Comparison of ENCODE assay signal across 9 mouse cellular contexts in the genomic region with DNA sequence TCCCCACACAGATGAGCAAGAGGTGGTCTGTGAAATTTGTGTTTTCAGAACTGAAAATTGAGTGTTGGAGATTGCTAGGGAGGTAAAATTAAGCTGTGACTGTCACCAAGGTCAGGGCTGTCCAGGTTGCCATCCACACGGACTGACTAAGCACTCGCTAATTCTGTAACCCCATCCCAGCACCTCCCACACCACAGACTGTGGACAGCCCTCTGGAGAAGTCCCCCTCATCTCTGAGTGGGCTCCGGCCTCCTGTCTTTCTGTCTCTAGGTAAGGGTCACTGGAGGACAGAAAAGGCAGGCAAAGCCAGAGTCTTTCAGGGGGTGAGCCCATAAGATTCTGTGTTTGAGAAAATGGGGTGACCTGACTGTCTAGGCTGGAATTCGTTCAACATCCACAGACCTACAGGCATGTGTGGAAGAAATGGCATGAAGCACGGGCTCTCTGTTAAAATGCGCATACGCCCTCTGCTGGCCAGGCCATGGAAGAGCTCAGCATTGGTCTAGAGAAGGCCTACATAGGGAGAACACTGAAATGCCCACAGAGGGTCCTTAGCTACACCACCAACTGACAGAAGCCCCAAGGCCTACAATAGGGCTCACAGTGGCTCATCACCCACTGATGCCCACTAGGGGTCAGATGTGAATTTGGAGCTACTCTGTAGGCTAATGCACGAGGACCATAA. TPM values are rescaled to one million over a fixed set of nuclear protein-coding genes. Genes with fewer than 3 reads are reported as not detected.
DNase-seq lines count a peak whose midpoint lies in the region; ATAC-seq lines count a peak whose summit lies in the region.
"Had no signal": no experiment of that assay in that cellular context is flagged by ENCODE, and none has a peak within 500 bp of the region (broad histone marks: within the 10 kb centered on the region; RNA-seq: fewer than 3 reads in every experiment).

No protein-coding gene starts in this region.

- no peak overlapping the region for H3K9ac ChIP-seq in hindbrain, embryonic 15.5 days

- no peaks in the 10 kb centered on the region for H3K4me1 ChIP-seq in hindbrain, embryonic 15.5 days (replicated peaks)

- 32% methylated on average over 8 of the region's 8 CpGs for WGBS in hindbrain, embryonic 15.5 days

- no peak overlapping the region for H3K27ac ChIP-seq in hindbrain, embryonic 15.5 days (replicated peaks)

- no peak overlapping the region for H3K4me3 ChIP-seq in hindbrain, embryonic 15.5 days
- H3K4me3 ChIP-seq: myocyte had no signal

- peak; percentile 90 for ATAC-seq in frontal cortex, adult (ENCODE audit: low TSS enrichment)
- peak; percentile 82 for ATAC-seq in hindbrain, embryonic 15.5 days (ENCODE audit: low FRiP score, low read depth)

- peak; percentile 77 for DNase-seq in R1 (ENCODE audit: low read depth, low spot score)
- peak; percentile 79 for DNase-seq in cerebellum, adult 8-10 months
- peak; percentile 61 to 89 for DNase-seq in layer of hippocampus, postnatal 25 days (ENCODE audit: extremely low spot score in 1 of 2, low spot score in 1 of 2)
- DNase-seq in lung, postnatal 4 days: peak; percentile 62 to 72
- peak; percentile 83 for DNase-seq in right cerebral cortex, adult 18-20 months
- peak; percentile 49 to 68 for DNase-seq in urinary bladder, postnatal 4 days (ENCODE audit: low spot score in 2 of 2)

- H3K27me3 ChIP-seq in hindbrain, embryonic 15.5 days: no peaks in the 10 kb centered on the region

- H3K9me3 ChIP-seq in hindbrain, embryonic 15.5 days: no peaks in the 10 kb centered on the region

- H3K4me2 ChIP-seq in hindbrain, embryonic 15.5 days: no peak overlapping the region

- no peaks in the 10 kb centered on the region for H3K36me3 ChIP-seq in hindbrain, embryonic 15.5 days

RNA-seq across cellular contexts. Expression of a gene that starts 54.1 kb away (rescaled TPM):
- polyA plus RNA-seq in hindbrain, embryonic 15.5 days (2015; fragmentation: Nextera tagmentation; extraction: Ambion mirVana): 31.8 and 36.6 TPM in 2 replicates
- 1 to 10 TPM; 1.9 to 2.3 TPM for total RNA-seq in layer of hippocampus, postnatal 25 days (2021)
- polyA plus RNA-seq: myocyte had no signal
